Mouse (Mus musculus): ENCODE measurements around the gene Il1rap. TPM values are rescaled to one million over a fixed set of nuclear protein-coding genes. Genes with fewer than 3 reads are reported as not detected.

Il1rap gene
- total RNA-seq (2021), result 11.6 and 16.9 TPM in 2 replicates
- long read RNA-seq, full-length matches to known transcripts, result 154 of 173 reads
- long read RNA-seq, partial matches to known transcripts, result 9 of 173 reads
- long read RNA-seq, other reads (novel, unspliced or antisense), result 10 of 173 reads

- peak; percentile 97 for DNase-seq
These were observed at the start of gene Il1rap for GRCm38 (mm10) chr16:26581048-26581912. Il1rap (plus strand) TSS chr16:26581704.

- no peak for DNase-seq
These were observed 49.2 kb upstream of the Il1rap start for GRCm38 (mm10) chr16:26532287-26532686.

- no peak for DNase-seq
These were observed 35.2 kb upstream of the Il1rap start for GRCm38 (mm10) chr16:26546170-26546878.

- no peak for DNase-seq
These were observed 34.7 kb upstream of the Il1rap start for GRCm38 (mm10) chr16:26546879-26547206.

- DNase-seq, result no peak
These were observed 32.3 kb upstream of the Il1rap start for GRCm38 (mm10) chr16:26549221-26549620.

- DNase-seq, result no peak
These were observed 29.3 kb upstream of the Il1rap start for GRCm38 (mm10) chr16:26552234-26552633.

- DNase-seq, result no peak
These were observed 22.7 kb upstream of the Il1rap start for GRCm38 (mm10) chr16:26558797-26559196.

GRCm38 (mm10) chr16:26561743-26562142 is 19.8 kb upstream of the Il1rap start:
- DNase-seq, result no peak

- no peak for DNase-seq
These were observed 18.7 kb upstream of the Il1rap start for GRCm38 (mm10) chr16:26562771-26563170.

- no peak for DNase-seq
These were observed 12.0 kb upstream of the Il1rap start for GRCm38 (mm10) chr16:26569387-26569978.

GRCm38 (mm10) chr16:26571836-26572235 is 9.7 kb upstream of the Il1rap start:
- DNase-seq, result no peak

- no peak for DNase-seq
These were observed 7.3 kb upstream of the Il1rap start for GRCm38 (mm10) chr16:26574173-26574572.

GRCm38 (mm10) chr16:26581913-26582376 is 441 bp downstream of the Il1rap start:
- peak; percentile 26 for DNase-seq

GRCm38 (mm10) chr16:26585806-26586205 is 4.3 kb downstream of the Il1rap start:
- DNase-seq, result no peak

GRCm38 (mm10) chr16:26590897-26591570 is 9.5 kb downstream of the Il1rap start:
- DNase-seq, result no peak

GRCm38 (mm10) chr16:26596440-26596839 is 14.9 kb downstream of the Il1rap start:
- DNase-seq, result no peak

- peak; percentile 4 for DNase-seq
These were observed 15.8 kb downstream of the Il1rap start for GRCm38 (mm10) chr16:26597307-26597706.

- DNase-seq, result no peak
These were observed 17.1 kb downstream of the Il1rap start for GRCm38 (mm10) chr16:26598591-26598990.

- no peak for DNase-seq
These were observed 20.0 kb downstream of the Il1rap start for GRCm38 (mm10) chr16:26601482-26601881.

- DNase-seq, result no peak
These were observed 23.1 kb downstream of the Il1rap start for GRCm38 (mm10) chr16:26604621-26605020.

GRCm38 (mm10) chr16:26608003-26608402 is 26.5 kb downstream of the Il1rap start:
- no peak for DNase-seq

- DNase-seq, result no peak
These were observed 29.0 kb downstream of the Il1rap start for GRCm38 (mm10) chr16:26610508-26610907.
